Mouse (Mus musculus): ENCODE measurements at regions not wholly inside any gene's neighbourhood (a gene's known extent, or its start where the extent isn't known, plus 50 kb on each side); places are given as distances from the start of the nearest gene placed in this dataset.

DNA sequence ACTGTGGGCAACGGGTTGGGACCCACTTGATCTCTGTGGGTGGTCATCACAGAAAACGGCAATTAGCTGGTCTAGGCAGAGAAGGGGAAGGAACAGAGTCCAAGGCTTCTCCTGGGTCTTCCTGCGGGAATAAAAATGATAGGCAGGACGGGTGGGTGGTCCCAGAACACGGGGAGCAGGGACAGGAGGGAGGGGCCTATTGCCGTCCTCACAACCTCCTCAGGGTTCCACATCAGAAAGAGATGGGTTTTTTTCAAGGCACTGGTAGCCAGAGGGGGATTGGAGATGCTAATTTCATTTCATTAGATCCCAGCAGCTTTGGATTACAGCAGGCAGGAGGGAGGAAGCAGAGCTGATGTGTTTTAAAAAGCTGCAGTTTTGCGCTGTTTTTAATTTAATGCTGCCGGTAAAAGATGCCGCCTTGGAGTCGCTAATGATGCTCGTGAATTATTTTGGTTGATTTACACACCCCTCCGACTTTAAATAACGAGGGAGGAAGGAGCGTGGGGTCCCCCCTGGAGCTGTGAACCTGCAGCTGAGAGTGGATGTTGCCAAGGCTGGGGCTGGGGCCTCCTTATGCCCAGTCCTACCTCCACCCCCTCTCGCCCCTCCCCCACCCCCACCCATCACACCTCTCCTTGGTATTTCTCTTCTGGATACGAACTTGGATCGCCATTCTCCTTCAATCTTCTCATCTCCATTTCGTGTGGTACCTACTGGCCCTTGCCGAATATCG, 101.1 kb upstream of the Rpl38 start:
- TF ChIP-seq GATA1 (IDR thresholded peaks at IDR 0.05; ENCODE audit: borderline replicate concordance, low read length) (no peak), FLI1 (IDR thresholded peaks at IDR 0.05; ENCODE audit: low read length) (no peak)
